Comparison of ENCODE assay signal across 28 mouse cellular contexts in the genomic region with DNA sequence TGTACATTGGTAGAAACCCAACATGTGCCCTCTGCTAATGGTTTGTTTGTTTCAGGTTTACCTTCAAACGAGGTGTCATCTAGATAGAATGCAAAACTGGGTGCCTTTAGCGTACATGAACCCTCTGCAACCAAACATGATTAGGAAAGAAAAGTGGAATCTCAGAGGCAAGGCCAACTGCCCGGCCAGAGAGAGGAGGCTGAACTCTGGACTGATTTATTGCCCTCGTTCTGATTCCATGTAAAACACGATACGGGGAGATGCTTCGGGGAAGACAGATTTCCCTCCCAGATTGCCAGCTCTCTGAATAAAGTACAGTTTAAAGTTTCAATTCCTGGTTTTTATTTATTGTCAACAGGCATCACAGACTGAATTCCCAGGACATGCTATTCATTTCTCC. TPM values are rescaled to one million over a fixed set of nuclear protein-coding genes. Genes with fewer than 3 reads are reported as not detected.
DNase-seq lines count a peak whose midpoint lies in the region; ATAC-seq and TF ChIP-seq lines count a peak whose summit lies in the region.
"Had no signal": no experiment of that assay in that cellular context is flagged by ENCODE, and none has a peak within 500 bp of the region (broad histone marks: within the 10 kb centered on the region; RNA-seq: fewer than 3 reads in every experiment).

No protein-coding gene starts in this region.

- no peak for DNase-seq in gastrocnemius, adult 2 months
- DNase-seq in gastrocnemius, adult 8-10 months (ENCODE audit: low spot score in 2 of 2), result no peak
- DNase-seq in liver, adult 2 months (ENCODE audit: extremely low read depth, low read depth, low spot score), result peak; percentile 92
- DNase-seq in liver, embryonic 11.5 days (ENCODE audit: low spot score), result no peak
- DNase-seq in adrenal gland, postnatal 36 days, result peak; percentile 51 to 56
- DNase-seq in heart, adult 8-10 months (ENCODE audit: low spot score), result no peak
- DNase-seq in limb, embryonic 10.5 days (ENCODE audit: low spot score), result no peak
- DNase-seq: B cell, adult 2 months; cerebellum, adult 8-10 months; gastrocnemius, postnatal 25 days; heart, adult 18-20 months; heart, postnatal 14 days; kidney, postnatal 25 days; lung, adult 18-20 months; lung, postnatal 10 days; retina, postnatal 1 day; right cerebral cortex, postnatal 25 days had no signal

- intact Hi-C loops in gastrocnemius, adult 2 months (cut with DNase I), result no loop called here

- no peak for TF ChIP-seq CTCF in gastrocnemius, adult 2 months (IDR thresholded peaks at IDR 0.05)
- TF ChIP-seq CTCF in liver, adult 2 months (IDR thresholded peaks at IDR 0.05; ENCODE audit: low read depth, low read length), result no peak

- H3K27ac ChIP-seq in gastrocnemius, adult 2 months, result peak overlapping the region; percentile 70; the same call in 1 of the 2 replicates
- H3K27ac ChIP-seq in liver, adult 2 months (replicated peaks; ENCODE audit: insufficient read depth, low read depth, low read length), result peak overlapping the region; percentile 97
- H3K27ac ChIP-seq in liver, embryonic 11.5 days (ENCODE audit: low read depth, low read length), result no peak overlapping the region
- H3K27ac ChIP-seq in limb, embryonic 10.5 days, result no peak overlapping the region
- H3K27ac ChIP-seq: embryonic facial prominence, embryonic 15.5 days; heart, embryonic 13.5 days; limb, embryonic 13.5 days; midbrain, embryonic 10.5 days; neural tube, embryonic 13.5 days had no signal

- 19% methylated on average over 7 of the region's 7 CpGs for WGBS in liver, adult 2 months
- WGBS in liver, embryonic 11.5 days, result 72% methylated on average over 7 of the region's 7 CpGs
- 60% methylated on average over 7 of the region's 7 CpGs for WGBS in limb, embryonic 10.5 days

- H3K4me1 ChIP-seq in liver, adult 2 months (ENCODE audit: control insufficient read depth, insufficient read depth, low read length), result peaks cover 47% of the 10 kb centered on the region
- H3K4me1 ChIP-seq in liver, embryonic 11.5 days (replicated peaks; ENCODE audit: control insufficient read depth, insufficient read depth, low read length), result 0 out of 2 replicates have a peak, but pooled peaks cover 2% of the 10 kb centered on the region
- H3K4me1 ChIP-seq in limb, embryonic 10.5 days, result no peaks in the 10 kb centered on the region
- H3K4me1 ChIP-seq: embryonic facial prominence, embryonic 15.5 days; neural tube, embryonic 13.5 days had no signal

- no peak overlapping the region for H3K4me3 ChIP-seq in gastrocnemius, adult 2 months
- H3K4me3 ChIP-seq in liver, adult 2 months (ENCODE audit: insufficient read depth, low read depth, low read length), result no peak overlapping the region
- H3K4me3 ChIP-seq in liver, embryonic 11.5 days (ENCODE audit: low read depth, low read length), result no peak overlapping the region
- H3K4me3 ChIP-seq in limb, embryonic 10.5 days, result no peak overlapping the region
- H3K4me3 ChIP-seq: embryonic facial prominence, embryonic 15.5 days; heart, embryonic 13.5 days; limb, embryonic 13.5 days; midbrain, embryonic 10.5 days; myocyte; neural tube, embryonic 13.5 days had no signal

- TF ChIP-seq POLR2A in liver, adult 2 months (IDR thresholded peaks at IDR 0.05; ENCODE audit: extremely low read depth, insufficient read depth, low read length), result no peak

- H3K27me3 ChIP-seq in liver, adult 2 months (ENCODE audit: control insufficient read depth, insufficient read depth, low read length), result no peaks in the 10 kb centered on the region
- H3K27me3 ChIP-seq in liver, embryonic 11.5 days (replicated peaks; ENCODE audit: control insufficient read depth, insufficient read depth, low read length), result no peaks in the 10 kb centered on the region
- no peaks in the 10 kb centered on the region for H3K27me3 ChIP-seq in limb, embryonic 10.5 days (ENCODE audit: low read depth, poor library complexity, severe bottlenecking)
- H3K27me3 ChIP-seq: CH12.LX; embryonic facial prominence, embryonic 15.5 days; heart, embryonic 13.5 days; limb, embryonic 13.5 days; neural tube, embryonic 13.5 days had no signal

- no peak overlapping the region for H3K4me2 ChIP-seq in liver, embryonic 11.5 days
- H3K4me2 ChIP-seq: embryonic facial prominence, embryonic 15.5 days; heart, embryonic 13.5 days; limb, embryonic 13.5 days; neural tube, embryonic 13.5 days had no signal

- H3K9me3 ChIP-seq in liver, embryonic 11.5 days (ENCODE audit: control insufficient read depth, low read length), result no peaks in the 10 kb centered on the region
- no peaks in the 10 kb centered on the region for H3K9me3 ChIP-seq in limb, embryonic 10.5 days (replicated peaks)
- H3K9me3 ChIP-seq: embryonic facial prominence, embryonic 15.5 days; G1E; heart, embryonic 13.5 days; limb, embryonic 13.5 days; midbrain, embryonic 10.5 days; neural tube, embryonic 13.5 days had no signal

- H3K9ac ChIP-seq in liver, adult 2 months (ENCODE audit: low read depth, low read length), result peak overlapping the region; percentile 60
- H3K9ac ChIP-seq in liver, embryonic 11.5 days (ENCODE audit: low read depth, low read length), result no peak overlapping the region
- H3K9ac ChIP-seq: embryonic facial prominence, embryonic 15.5 days; heart, embryonic 13.5 days; limb, embryonic 13.5 days; neural tube, embryonic 13.5 days had no signal

- peaks cover 41% of the 10 kb centered on the region for H3K36me3 ChIP-seq in liver, adult 2 months (ENCODE audit: control insufficient read depth, insufficient read depth, low read length)
- H3K36me3 ChIP-seq in liver, embryonic 11.5 days (ENCODE audit: control insufficient read depth, insufficient read depth, low read length), result no peaks in the 10 kb centered on the region
- H3K36me3 ChIP-seq in limb, embryonic 10.5 days, result no peaks in the 10 kb centered on the region
- H3K36me3 ChIP-seq: embryonic facial prominence, embryonic 15.5 days; G1E; heart, embryonic 13.5 days; limb, embryonic 13.5 days; midbrain, embryonic 10.5 days; neural tube, embryonic 13.5 days had no signal

- H3K79me2 ChIP-seq in liver, adult 2 months (ENCODE audit: control insufficient read depth, insufficient read depth, low read length), result peaks cover 3% of the 10 kb centered on the region; the same call in 1 of the 2 replicates

- ATAC-seq in liver, embryonic 11.5 days (replicated peaks; ENCODE audit: low FRiP score), result no peak
- ATAC-seq: forebrain, embryonic 14.5 days; midbrain, embryonic 16.5 days; Patski had no signal

RNA-seq across cellular contexts. Expression of a gene that starts 12.2 kb away (rescaled TPM):
- total RNA-seq in gastrocnemius, adult 2 months (2021), result 10 to 100 TPM; 87.7 to 94.8 TPM
- total RNA-seq in gastrocnemius, adult 8-10 months (2022), result 100 to 1,000 TPM in 1 of 4 experiments, 10 to 100 TPM in 3; 89.7 to 104 (median 97.1) TPM
- 252 and 306 TPM in 2 replicates for total RNA-seq in liver, adult 2 months (2014; rRNA removed)
- 212 and 246 TPM in 2 replicates for polyA plus RNA-seq in liver, adult 2 months (2012; rRNA removed)
- polyA plus RNA-seq in liver, embryonic 11.5 days (2014; fragmentation: Nextera tagmentation; extraction: Ambion mirVana), result 15.8 and 16.5 TPM in 2 replicates
- total RNA-seq in adrenal gland, postnatal 36 days (2021), result 100 to 1,000 TPM; 200 to 209 TPM
- 10 to 100 TPM; 53.7 to 69.1 (median 61.2) TPM for total RNA-seq in heart, adult 8-10 months (2022)
- 27.8 and 29.4 TPM in 2 replicates for polyA plus RNA-seq in limb, embryonic 10.5 days (2016; fragmentation: Nextera tagmentation; extraction: Ambion mirVana)

Comparison
In these comparisons a context has a peak if more than half of its experiments do, and no peak if none do; other contexts are left out.
1. DNase-seq: peak in liver, adult 2 months (single experiment) and adrenal gland, postnatal 36 days (2 of 2); none in gastrocnemius, adult 2 months (single experiment), gastrocnemius, adult 8-10 months (0 of 2), liver, embryonic 11.5 days (single experiment), heart, adult 8-10 months (single experiment) and limb, embryonic 10.5 days (single experiment).
2. H3K27ac ChIP-seq: peak in gastrocnemius, adult 2 months (single experiment) and liver, adult 2 months (single experiment); none in liver, embryonic 11.5 days (single experiment) and limb, embryonic 10.5 days (single experiment).